Mouse (Mus musculus): ENCODE data around the gene Rasgrf2. TPM values are rescaled to one million over a fixed set of nuclear protein-coding genes. Genes with fewer than 3 reads are reported as not detected.

Rasgrf2 gene
- polyA plus RNA-seq, 1 experiment: not detected

- H3K4me3 ChIP-seq (replicated peaks): no peak overlapping the region
- no peaks in the 10 kb centered on the region for H3K27me3 ChIP-seq (ENCODE audit: control insufficient read depth)
- TF ChIP-seq GATA1 (IDR thresholded peaks at IDR 0.05; ENCODE audit: low read length): no peak
- no peak for TF ChIP-seq TAL1 (IDR thresholded peaks at IDR 0.05; ENCODE audit: low read length)
Measured at GRCm38 (mm10) chr13:92022202-92022601, 109.3 kb downstream of the Rasgrf2 start.

GRCm38 (mm10) chr13:91996929-91997328, 134.5 kb downstream of the Rasgrf2 start:
- Histone ChIP-seq H3K36me3 (ENCODE audit: control insufficient read depth) (no peaks in the 10 kb centered on the region), H3K9me3 (ENCODE audit: control insufficient read depth, low read length) (no peaks in the 10 kb centered on the region), H3K4me1 (ENCODE audit: control insufficient read depth) (no peaks in the 10 kb centered on the region), H3K4me3 (replicated peaks) (no peak overlapping the region), H3K27me3 (ENCODE audit: control insufficient read depth) (no peaks in the 10 kb centered on the region)
- TF ChIP-seq GATA1 (IDR thresholded peaks at IDR 0.05; ENCODE audit: low read length) (no peak), TAL1 (IDR thresholded peaks at IDR 0.05; ENCODE audit: low read length) (no peak)

More at GRCm38 (mm10) chr13:92022202-92022601, 109.3 kb downstream of the Rasgrf2 start:
- H3K36me3 ChIP-seq (ENCODE audit: control insufficient read depth): no peaks in the 10 kb centered on the region
- no peaks in the 10 kb centered on the region for H3K4me1 ChIP-seq (ENCODE audit: control insufficient read depth)
- H3K9me3 ChIP-seq (ENCODE audit: control insufficient read depth, low read length): no peaks in the 10 kb centered on the region

DNA sequence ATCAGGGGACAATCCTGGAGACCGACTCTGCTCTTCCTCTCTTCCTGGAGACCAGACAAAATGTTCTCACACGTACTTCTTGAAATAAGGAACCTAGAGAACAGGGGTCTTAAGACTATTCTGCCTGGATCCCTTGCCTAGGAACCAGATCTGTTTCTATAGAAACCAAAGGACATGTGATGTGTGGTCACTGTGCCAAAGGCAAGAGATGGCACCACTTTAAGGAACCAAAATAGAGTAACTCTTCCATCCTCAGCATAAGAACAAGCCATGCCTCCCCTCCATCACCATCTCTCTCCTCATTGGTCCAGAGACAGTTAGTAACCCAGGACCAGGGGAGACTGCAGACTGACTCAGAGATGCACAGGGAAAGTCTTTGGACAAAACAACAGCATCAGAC, 140.0 kb downstream of the Rasgrf2 start:
- Histone ChIP-seq H3K36me3 (ENCODE audit: control insufficient read depth) (no peaks in the 10 kb centered on the region), H3K4me3 (replicated peaks) (no peak overlapping the region), H3K27me3 (ENCODE audit: control insufficient read depth) (no peaks in the 10 kb centered on the region), H3K4me1 (ENCODE audit: control insufficient read depth) (no peaks in the 10 kb centered on the region), H3K9me3 (ENCODE audit: control insufficient read depth, low read length) (peaks cover 2% of the 10 kb centered on the region; the same call in 1 of the 2 replicates)
- TF ChIP-seq GATA1 (IDR thresholded peaks at IDR 0.05; ENCODE audit: low read length) (no peak), TAL1 (IDR thresholded peaks at IDR 0.05; ENCODE audit: low read length) (no peak)

DNA sequence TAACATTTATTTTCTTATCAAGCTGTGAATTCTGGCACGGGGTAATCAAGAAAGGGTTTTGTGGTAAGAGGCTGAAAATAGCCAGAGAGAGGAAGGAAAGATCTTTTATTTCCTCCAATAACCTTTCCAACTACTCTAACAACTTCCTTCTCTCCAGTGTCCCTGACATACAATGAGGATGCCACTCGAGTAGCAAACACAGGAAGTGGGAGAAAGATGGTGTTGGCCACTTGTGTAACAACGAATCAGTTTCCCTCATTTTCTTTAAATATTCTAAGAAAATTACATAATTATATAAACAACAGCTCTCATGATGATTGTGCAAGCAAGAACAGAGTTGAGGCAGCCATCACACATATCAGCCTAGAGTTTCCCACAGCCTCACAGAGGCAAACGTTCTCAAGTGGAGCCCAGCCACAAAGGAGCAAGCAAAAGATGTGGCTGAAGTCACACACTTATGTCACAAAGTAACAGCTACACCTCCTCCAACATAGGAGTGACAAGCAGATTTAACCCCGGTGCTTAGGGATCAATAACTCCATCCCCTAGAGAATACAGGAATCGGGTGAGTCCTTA, 140.7 kb downstream of the Rasgrf2 start:
- TF ChIP-seq GATA1 (IDR thresholded peaks at IDR 0.05; ENCODE audit: low read length) (no peak), TAL1 (IDR thresholded peaks at IDR 0.05; ENCODE audit: low read length) (no peak)
- no peak overlapping the region for H3K4me3 ChIP-seq (replicated peaks)
- H3K36me3 ChIP-seq (ENCODE audit: control insufficient read depth): no peaks in the 10 kb centered on the region
- H3K9me3 ChIP-seq (ENCODE audit: control insufficient read depth, low read length): peaks cover 2% of the 10 kb centered on the region; the same call in 1 of the 2 replicates
- H3K4me1 ChIP-seq (ENCODE audit: control insufficient read depth): no peaks in the 10 kb centered on the region
- H3K27me3 ChIP-seq (ENCODE audit: control insufficient read depth): no peaks in the 10 kb centered on the region

- Histone ChIP-seq H3K36me3 (ENCODE audit: control insufficient read depth) (no peaks in the 10 kb centered on the region), H3K9me3 (ENCODE audit: control insufficient read depth, low read length) (peaks cover 2% of the 10 kb centered on the region; the same call in 1 of the 2 replicates), H3K4me3 (replicated peaks) (no peak overlapping the region), H3K4me1 (ENCODE audit: control insufficient read depth) (no peaks in the 10 kb centered on the region), H3K27me3 (ENCODE audit: control insufficient read depth) (no peaks in the 10 kb centered on the region)
- TF ChIP-seq TAL1 (IDR thresholded peaks at IDR 0.05; ENCODE audit: low read length): no peak
- no peak for TF ChIP-seq GATA1 (IDR thresholded peaks at IDR 0.05; ENCODE audit: low read length)
Measured at GRCm38 (mm10) chr13:91988378-91988777, 143.1 kb downstream of the Rasgrf2 start.

- H3K27me3 ChIP-seq (ENCODE audit: control insufficient read depth): no peaks in the 10 kb centered on the region
- no peaks in the 10 kb centered on the region for H3K36me3 ChIP-seq (ENCODE audit: control insufficient read depth)
- no peak overlapping the region for H3K4me3 ChIP-seq (replicated peaks)
- H3K4me1 ChIP-seq (ENCODE audit: control insufficient read depth): no peaks in the 10 kb centered on the region
- TF ChIP-seq GATA1 (IDR thresholded peaks at IDR 0.05; ENCODE audit: low read length): no peak
- no peak for TF ChIP-seq TAL1 (IDR thresholded peaks at IDR 0.05; ENCODE audit: low read length)
- H3K9me3 ChIP-seq (ENCODE audit: control insufficient read depth, low read length): peaks cover 2% of the 10 kb centered on the region; the same call in 1 of the 2 replicates
Measured at GRCm38 (mm10) chr13:91986958-91987357, 144.5 kb downstream of the Rasgrf2 start.

DNA sequence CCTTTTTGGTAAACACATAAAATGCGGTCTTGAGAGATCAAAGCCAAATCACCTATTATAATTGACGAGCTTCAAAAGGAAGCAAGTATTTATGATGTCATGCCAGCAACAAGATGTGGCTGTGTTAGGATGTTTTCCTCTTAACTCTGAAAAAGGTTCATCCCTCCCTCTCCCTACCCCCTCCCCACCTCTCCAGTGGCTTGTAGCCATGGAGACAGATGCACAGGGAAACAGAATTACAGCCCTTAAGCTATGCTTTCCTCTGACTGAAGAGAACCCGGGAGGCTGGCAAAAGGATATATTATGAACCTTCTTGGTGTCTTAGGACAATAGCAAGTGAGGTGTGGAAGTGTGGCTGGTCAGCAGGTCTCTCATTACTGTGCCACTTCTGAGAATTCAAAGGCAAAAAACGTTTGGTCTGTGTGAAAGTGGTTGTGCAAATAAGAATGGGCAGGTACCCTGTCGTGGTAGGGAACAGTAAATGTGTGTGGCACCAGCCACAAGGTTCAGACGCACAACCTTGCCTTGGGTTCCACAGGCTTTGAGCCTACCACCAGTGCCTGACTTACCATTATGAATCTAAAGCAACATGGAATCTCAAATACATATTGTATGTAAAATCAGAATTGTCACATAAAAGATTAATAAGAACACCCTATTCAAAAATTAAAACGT, 145.4 kb downstream of the Rasgrf2 start:
- Histone ChIP-seq H3K36me3 (ENCODE audit: control insufficient read depth) (no peaks in the 10 kb centered on the region), H3K27me3 (ENCODE audit: control insufficient read depth) (no peaks in the 10 kb centered on the region), H3K4me1 (ENCODE audit: control insufficient read depth) (no peaks in the 10 kb centered on the region), H3K4me3 (replicated peaks) (no peak overlapping the region), H3K9me3 (ENCODE audit: control insufficient read depth, low read length) (peaks cover 2% of the 10 kb centered on the region; the same call in 1 of the 2 replicates)
- no peak for TF ChIP-seq GATA1 (IDR thresholded peaks at IDR 0.05; ENCODE audit: low read length)
- no peak for TF ChIP-seq TAL1 (IDR thresholded peaks at IDR 0.05; ENCODE audit: low read length)

GRCm38 (mm10) chr13:91985019-91985418, 146.4 kb downstream of the Rasgrf2 start:
- Histone ChIP-seq H3K4me3 (replicated peaks) (no peak overlapping the region), H3K9me3 (ENCODE audit: control insufficient read depth, low read length) (peaks cover 2% of the 10 kb centered on the region; the same call in 1 of the 2 replicates), H3K27me3 (ENCODE audit: control insufficient read depth) (no peaks in the 10 kb centered on the region), H3K36me3 (ENCODE audit: control insufficient read depth) (no peaks in the 10 kb centered on the region), H3K4me1 (ENCODE audit: control insufficient read depth) (no peaks in the 10 kb centered on the region)
- TF ChIP-seq TAL1 (IDR thresholded peaks at IDR 0.05; ENCODE audit: low read length) (no peak), GATA1 (IDR thresholded peaks at IDR 0.05; ENCODE audit: low read length) (no peak)

GRCm38 (mm10) chr13:91982080-91982479, 149.4 kb downstream of the Rasgrf2 start:
- no peaks in the 10 kb centered on the region for H3K36me3 ChIP-seq (ENCODE audit: control insufficient read depth)
- H3K4me3 ChIP-seq (replicated peaks): no peak overlapping the region
- H3K4me1 ChIP-seq (ENCODE audit: control insufficient read depth): no peaks in the 10 kb centered on the region
- H3K9me3 ChIP-seq (ENCODE audit: control insufficient read depth, low read length): no peaks in the 10 kb centered on the region
- no peaks in the 10 kb centered on the region for H3K27me3 ChIP-seq (ENCODE audit: control insufficient read depth)
- TF ChIP-seq GATA1 (IDR thresholded peaks at IDR 0.05; ENCODE audit: low read length) (no peak), TAL1 (IDR thresholded peaks at IDR 0.05; ENCODE audit: low read length) (no peak)
